Mouse (Mus musculus) gastrocnemius, postnatal 36 days (tissue): ENCODE measurements around the gene Fyn. TPM values are rescaled to one million over a fixed set of nuclear protein-coding genes. Genes with fewer than 3 reads are reported as not detected.
A peak's percentile ranks its signal among the peaks of the same experiment; 100 is the strongest.

ENCODE experiments used
- DNase-seq, 2 experiments: peaks; one replicate each; pipeline ENCODE4 v3.0.0; 2022
- intact Hi-C: fragments of 180-260 bp; cut with DNase I; formaldehyde crosslinking; loops from one replicate; pipeline ENCODE4 v1.15.1; 2025
- total RNA-seq, 2 experiments: library from RNA; stranded (reverse); gene quantifications; 2 replicates each; pipeline ENCODE4 v1.2.3; 2021

Fyn gene
- total RNA-seq, 2 experiments from 2014 or later, result 6.7 to 8.0 TPM

GRCm38 (mm10) chr10:39522857-39523614 lies 154.4 kb downstream of the Fyn start:
- DNase-seq, result no peak
- intact Hi-C loops, result loop anchor here (5.0 kb wide), 1 partner anchor 646 kb away; no protein-coding TSS in a partner anchor

DNA sequence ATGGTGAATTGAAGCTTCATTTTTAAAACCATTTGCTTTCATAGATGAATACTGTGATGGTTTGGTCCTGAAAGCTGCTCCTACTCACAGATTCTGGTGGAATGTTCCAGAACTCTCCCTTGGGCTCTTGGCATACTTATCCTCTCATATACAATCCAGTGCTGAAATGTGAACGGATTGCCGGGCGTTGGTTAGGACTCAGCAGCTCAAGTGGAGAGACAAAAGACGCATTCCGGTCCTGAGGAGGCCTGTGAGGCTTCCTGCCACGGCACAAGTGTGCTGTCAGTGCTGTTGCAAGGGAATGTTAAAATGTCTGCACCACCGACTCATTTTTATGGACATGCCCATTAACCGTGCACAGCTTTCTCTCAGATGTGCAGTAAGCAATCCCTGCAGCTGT lies 155.7 kb downstream of the Fyn start:
- no peak for DNase-seq
- intact Hi-C loops, result loop anchor here (5.0 kb wide), 1 partner anchor 647 kb away; no protein-coding TSS in a partner anchor

- intact Hi-C loops, result no loop called here
- no peak for DNase-seq
Observed at GRCm38 (mm10) chr10:39525431-39525830, 156.8 kb downstream of the Fyn start.

- DNase-seq, result no peak
- intact Hi-C loops, result no loop called here
Observed at GRCm38 (mm10) chr10:39527113-39527512, 158.5 kb downstream of the Fyn start.

DNA sequence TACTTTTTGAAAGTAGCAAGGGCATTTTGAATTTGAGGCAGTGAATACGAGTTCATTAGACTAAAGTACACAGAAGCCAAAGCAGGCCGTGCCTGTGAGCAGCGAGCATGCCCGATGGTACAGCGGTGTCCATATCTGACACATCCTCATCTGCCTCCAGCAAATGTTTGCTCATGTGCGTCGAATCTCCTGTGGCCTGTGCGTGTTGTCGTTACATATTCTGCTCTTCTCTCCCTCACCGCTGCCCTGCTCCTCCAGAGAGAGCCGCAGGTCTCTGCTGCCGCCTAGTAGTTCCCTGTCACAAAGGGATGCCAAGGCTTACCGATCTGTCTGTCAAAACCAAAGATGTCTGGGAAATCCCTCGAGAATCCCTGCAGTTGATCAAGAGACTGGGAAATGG lies 160.5 kb downstream of the Fyn start:
- no peak for DNase-seq
- intact Hi-C loops, result no loop called here

DNA sequence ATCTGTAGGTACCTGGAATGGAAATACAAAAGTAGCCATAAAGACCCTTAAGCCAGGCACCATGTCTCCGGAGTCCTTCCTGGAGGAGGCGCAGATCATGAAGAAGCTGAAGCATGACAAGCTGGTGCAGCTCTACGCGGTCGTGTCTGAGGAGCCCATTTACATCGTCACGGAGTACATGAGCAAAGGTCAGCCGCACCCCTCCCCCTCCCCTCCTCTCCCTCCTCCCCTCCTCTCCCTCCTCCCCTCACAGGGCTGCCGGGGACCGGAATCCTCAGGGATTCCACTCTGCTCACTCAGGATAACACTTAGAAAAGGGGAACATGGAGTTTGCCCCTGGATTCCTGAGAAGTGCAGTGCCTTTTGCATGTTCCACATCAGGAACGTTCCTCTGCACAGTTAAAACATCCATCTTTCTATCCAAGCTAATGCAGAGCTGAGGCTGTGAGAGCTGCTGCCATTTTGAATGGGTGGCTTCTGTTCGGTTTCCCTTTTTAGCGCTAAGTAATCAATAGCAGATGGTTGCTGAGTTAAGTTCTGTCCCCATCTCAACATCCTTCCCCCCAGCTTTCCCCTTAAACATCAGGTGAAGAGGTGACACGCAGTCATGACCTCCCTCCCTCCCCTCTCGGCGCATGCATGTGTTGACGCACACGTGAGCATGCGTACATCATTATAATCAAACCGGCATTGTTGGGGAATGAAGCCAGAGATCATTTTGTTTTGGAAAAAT lies 163.5 kb downstream of the Fyn start:
- no peak for DNase-seq
- intact Hi-C loops, result no loop called here

GRCm38 (mm10) chr10:39532823-39533222 lies 164.2 kb downstream of the Fyn start:
- no peak for DNase-seq
- intact Hi-C loops, result no loop called here

- intact Hi-C loops, result no loop called here
- no peak for DNase-seq
Observed at GRCm38 (mm10) chr10:39534324-39535026, 165.8 kb downstream of the Fyn start.

DNA sequence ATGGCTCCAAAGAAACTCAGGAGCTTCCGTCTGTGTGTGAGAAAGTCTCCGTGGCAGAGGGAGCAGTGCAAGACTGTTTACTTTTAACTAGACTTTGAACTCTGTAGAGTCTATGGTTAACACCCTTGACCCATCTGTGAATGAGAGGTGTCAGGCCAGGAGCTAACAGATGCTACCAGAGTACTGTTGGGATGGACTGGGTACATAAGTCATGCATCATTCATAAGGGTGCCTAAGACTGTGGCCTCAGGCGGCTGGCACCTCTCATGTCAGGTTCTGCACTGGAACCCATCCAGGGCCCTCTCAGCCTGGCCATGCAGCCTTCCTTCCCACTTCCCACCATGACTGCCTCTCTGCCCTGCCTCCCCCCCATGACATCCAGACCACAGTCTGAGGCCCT lies 166.7 kb downstream of the Fyn start:
- no peak for DNase-seq
- intact Hi-C loops, result no loop called here

GRCm38 (mm10) chr10:39536258-39536657 lies 167.6 kb downstream of the Fyn start:
- intact Hi-C loops, result no loop called here
- DNase-seq, result peak; percentile 36 to 50

DNA sequence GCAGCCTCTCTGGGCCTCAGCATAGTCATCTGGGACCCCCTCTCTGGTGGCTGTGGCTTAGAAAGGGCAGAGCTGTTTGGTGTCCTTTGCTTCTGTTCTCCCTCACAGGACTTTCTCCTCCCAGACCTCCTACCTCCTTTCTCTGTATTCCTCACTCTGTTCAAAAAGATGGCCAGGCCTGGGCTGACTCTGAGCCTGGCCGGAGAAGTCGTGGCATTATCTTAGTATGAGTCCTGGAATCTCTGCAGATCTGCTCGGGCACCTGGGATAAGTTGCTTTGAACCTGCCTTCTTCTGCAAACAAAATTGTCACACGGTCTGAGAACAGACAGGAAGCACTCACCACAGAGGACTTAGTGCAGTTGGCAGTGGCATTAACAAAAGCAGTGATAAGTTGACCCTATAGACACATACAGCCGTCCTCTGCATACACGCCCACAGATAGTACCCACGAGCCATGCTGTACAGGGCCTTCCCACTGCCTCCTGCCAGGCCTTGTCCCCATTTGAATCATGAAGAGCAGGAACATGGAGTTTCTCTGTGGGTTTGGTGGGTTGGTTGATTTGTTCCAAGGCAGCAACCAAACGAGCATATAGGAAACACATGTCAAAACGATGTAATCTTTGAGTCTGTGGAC lies 171.5 kb downstream of the Fyn start:
- no peak for DNase-seq
- intact Hi-C loops, result no loop called here

GRCm38 (mm10) chr10:39540995-39541394 lies 172.3 kb downstream of the Fyn start:
- intact Hi-C loops, result no loop called here
- no peak for DNase-seq

DNA sequence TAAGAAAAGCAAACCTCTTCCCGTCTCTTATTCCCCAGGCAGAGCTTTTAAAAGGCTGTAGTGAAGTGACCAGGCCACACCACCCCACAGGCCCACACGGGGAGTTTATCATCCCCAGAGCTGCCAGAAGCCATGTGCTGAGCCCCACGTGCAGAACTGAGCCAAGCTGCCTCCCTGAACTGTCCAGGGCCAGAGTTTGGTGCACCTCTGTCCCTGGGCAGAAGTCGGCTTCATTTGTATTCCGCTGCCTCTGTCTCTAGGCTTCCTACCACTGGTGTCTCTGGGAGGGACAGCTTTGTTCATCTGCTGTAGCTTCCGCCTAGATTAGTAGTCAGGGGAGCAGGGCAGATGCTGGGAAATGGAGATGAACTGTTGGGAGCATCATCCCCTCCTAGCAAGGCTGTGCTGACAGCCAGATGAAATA lies 172.8 kb downstream of the Fyn start:
- intact Hi-C loops, result no loop called here
- no peak for DNase-seq

DNA sequence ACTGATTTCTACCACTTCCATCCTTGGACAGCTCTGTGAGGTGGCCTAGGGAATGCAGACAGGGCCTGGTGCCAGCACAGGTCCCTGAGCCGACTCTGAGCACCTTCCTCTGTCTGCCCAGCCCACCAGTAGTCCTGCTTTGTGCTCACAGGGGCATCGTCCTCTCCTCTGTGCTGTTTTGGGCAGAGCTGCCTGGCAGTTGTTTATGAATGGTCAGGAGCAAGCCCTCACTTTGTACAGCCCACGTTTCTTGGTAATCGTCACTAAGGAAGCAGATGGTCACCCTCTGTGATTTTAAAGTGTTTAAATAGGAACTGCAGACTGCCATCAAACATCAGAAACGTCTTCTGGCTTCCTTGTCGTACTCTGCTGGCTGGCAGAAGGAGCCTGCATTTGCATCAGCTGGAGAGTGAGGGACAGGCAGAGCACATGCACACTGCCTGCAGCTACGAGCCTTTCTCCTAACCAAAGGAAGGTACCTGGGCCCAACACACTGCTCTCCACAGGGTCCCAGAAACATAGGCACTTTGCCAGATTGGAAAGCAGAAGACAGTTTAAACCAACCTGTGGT lies 173.4 kb downstream of the Fyn start:
- DNase-seq, result no peak
- intact Hi-C loops, result no loop called here

DNA sequence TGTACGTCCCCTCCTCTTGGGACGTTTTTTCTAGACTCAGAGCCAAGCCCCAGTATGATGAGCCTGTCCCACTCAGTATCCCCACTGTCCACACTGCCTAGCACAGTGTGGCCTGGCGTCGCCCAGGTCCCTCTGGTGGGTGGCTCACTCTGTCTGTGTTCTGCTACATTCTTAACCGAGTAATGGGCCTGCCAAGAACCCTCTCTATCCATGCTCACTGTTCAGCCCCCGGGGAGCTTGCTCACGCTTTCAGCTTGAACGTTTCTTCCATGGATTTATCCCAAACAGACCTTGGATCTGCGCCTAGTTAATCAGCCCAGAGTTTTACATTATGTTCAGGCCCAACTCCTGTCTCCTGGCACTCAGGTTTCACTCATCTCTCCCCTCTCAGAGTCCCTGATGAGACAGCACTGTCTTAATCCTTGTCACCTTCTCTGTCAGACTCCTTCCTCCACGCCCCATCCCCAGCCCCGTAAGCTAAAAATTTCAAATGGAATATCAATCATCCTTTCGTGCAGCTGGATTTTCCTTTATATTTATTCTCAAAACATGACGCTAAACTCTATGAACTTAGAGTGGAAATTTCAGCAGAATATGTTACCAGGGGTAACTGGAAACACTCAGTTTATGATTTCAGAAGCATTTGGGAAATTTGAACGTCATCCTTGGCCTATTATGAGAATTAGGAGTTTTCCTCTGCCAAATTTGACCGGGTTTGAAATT lies 174.0 kb downstream of the Fyn start:
- intact Hi-C loops, result no loop called here
- DNase-seq, result peak in 1 of 2 experiments; percentile 34

DNA sequence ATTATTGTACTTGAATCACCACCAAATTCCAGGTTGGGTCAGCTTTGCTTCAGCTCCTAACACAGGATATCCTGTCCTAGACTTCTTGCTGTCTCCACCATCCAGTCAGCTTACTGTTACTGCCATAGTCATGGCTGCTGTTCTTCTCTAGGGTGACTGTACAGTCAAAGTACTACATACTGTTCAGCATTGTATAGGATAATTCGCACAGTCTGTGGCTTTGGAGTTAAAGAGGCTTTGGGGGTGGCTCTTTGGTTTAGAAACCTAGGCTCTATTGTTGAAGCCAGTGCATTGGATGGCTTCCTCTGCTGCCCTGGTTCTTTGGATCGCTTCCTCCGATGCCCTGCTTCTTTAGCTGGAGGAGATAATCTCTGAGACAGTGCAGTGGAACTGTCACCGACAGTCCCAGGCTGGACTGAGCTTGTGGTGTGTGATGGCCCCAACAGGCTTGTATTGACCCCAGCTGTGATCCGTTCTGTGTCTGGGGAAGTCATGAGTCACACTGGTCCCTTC lies 174.7 kb downstream of the Fyn start:
- intact Hi-C loops, result no loop called here
- no peak for DNase-seq

DNA sequence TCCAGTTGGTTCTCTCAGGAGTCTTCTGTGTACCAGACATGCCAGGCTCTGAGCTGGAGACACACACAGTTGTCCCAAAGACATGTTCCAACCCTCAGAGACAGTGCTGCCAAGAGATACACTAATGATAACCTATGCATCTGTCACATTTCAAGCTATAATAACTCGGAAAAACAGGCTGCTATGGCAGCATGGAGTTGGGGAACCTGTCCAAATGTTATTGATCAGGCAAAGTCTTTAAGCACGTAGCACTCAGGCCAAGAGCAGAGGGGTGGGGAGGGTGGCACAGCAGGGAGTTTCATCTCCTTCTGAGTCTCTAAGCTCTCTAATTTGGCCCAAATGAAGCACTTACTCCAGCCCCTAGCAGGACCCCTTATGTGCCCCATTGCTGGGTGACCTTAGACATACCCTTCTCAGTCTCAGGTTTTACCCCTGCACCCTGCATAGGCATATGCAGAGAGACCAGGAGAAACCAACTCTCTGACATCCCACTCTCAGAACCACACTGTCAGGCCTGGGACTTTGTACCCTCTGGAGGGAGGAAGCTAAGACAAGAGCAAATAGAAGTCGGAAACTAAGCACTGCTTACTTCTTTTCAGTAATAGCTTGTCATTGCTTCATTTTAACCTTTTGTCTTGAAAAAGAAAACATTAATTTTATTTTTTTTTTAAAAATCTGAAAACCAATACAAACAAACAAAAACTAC lies 178.9 kb downstream of the Fyn start:
- no peak for DNase-seq
- intact Hi-C loops, result no loop called here

GRCm38 (mm10) chr10:39550791-39551190 lies 182.1 kb downstream of the Fyn start:
- intact Hi-C loops, result no loop called here
- no peak for DNase-seq

DNA sequence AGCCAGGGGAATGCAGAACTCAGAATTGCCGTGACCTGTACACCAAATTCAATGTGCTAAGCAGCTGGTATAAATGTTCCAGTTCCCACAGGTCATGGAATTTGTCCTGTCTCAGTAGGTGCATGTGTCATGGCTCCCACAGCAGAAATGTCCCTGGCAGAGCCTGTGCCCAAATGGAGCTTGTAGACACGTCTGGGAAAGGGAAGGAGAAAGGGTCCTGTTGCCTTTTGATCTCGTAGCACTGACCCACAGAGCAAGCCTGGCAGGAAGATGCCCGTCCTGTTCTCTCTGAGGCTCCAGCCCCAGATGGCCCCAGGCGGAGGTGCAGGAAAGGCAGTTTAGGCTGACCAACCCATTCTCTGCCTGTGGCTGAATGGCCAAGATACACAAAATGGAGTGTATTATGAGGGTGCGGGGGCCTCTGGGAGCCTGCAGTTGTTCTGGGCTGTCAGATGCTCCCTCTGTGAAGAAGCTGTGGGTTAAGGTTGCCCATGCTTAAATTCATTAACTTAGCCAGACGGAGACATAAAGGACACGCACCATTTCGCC lies 183.1 kb downstream of the Fyn start:
- intact Hi-C loops, result no loop called here
- DNase-seq, result no peak
